Mouse (Mus musculus): ENCODE data around the gene Syn3.

DNA sequence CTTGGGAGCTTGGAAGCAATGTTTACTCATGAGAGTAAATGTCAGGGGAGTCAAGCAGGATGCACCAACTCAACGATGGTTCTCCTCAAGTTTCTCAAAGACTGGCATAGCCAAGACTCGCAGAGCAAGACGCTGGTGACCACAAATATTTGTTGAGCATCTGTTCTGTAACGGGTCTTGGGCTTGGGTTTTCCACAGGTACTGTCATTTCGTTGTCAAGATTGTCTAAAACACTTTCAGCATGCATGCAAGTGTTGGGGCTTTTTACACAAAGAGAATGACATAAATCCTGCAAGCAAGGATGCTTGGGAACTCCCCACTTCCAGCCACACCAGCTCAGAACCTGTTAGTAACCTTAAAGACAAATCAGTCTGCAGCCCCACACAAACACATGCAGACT lies 10.2 kb downstream of the Syn3 start:
- TF ChIP-seq GATA1 (IDR thresholded peaks at IDR 0.05; ENCODE audit: borderline replicate concordance, low read length) (no peak), FLI1 (IDR thresholded peaks at IDR 0.05; ENCODE audit: low read length) (no peak)
